Mouse (Mus musculus) cerebellum, adult (tissue): ENCODE results near the gene Calm3.
A peak's percentile ranks its signal among the peaks of the same experiment; 100 is the strongest.

Source experiments
- ATAC-seq: cut with Nextera tagmentation; 2 replicates; pipeline ENCODE4 v1.9.2; 2017; ENCODE audit warnings: mild to moderate bottlenecking, moderate library complexity, mixed read lengths; ENCODE audit not compliant: insufficient number of reproducible peaks, low FRiP score, low TSS enrichment

Calm3 gene

GRCm38 (mm10) chr7:16944061-16944807 is 20.3 kb upstream of the Calm3 start, which contains the start of gene Pnmal2:
Pnmal2 (plus strand) TSS chr7:16944682.
- peak; percentile 78; the same call in 1 of the 2 replicates for ATAC-seq

- ATAC-seq: no peak
Observed at GRCm38 (mm10) chr7:16942861-16943260, 18.9 kb upstream of the Calm3 start.

- ATAC-seq: no peak
Observed at GRCm38 (mm10) chr7:16940292-16940691, 16.4 kb upstream of the Calm3 start.

- no peak; the same call in 1 of the 2 replicates for ATAC-seq
Observed at GRCm38 (mm10) chr7:16938117-16938791, 14.3 kb upstream of the Calm3 start.

GRCm38 (mm10) chr7:16937312-16937711 is 13.4 kb upstream of the Calm3 start:
- ATAC-seq: no peak

- no peak; the same call in 1 of the 2 replicates for ATAC-seq
Observed at GRCm38 (mm10) chr7:16932704-16933577, 9.0 kb upstream of the Calm3 start.

- peak; percentile 76; the same call in 1 of the 2 replicates for ATAC-seq
Observed at GRCm38 (mm10) chr7:16931968-16932627, 8.2 kb upstream of the Calm3 start.

- 0 out of 2 replicates have a peak, but pooled peaks have one; percentile 38 for ATAC-seq
Observed at GRCm38 (mm10) chr7:16930850-16931249, 6.9 kb upstream of the Calm3 start.

GRCm38 (mm10) chr7:16928341-16928740 is 4.4 kb upstream of the Calm3 start:
- ATAC-seq: no peak

- peak; percentile 32; the same call in 1 of the 2 replicates for ATAC-seq
Observed at GRCm38 (mm10) chr7:16923283-16924036, 454 bp downstream of the Calm3 start.

GRCm38 (mm10) chr7:16922360-16922973 is 1.4 kb downstream of the Calm3 start:
- no peak for ATAC-seq

- no peak for ATAC-seq
Observed at GRCm38 (mm10) chr7:16921881-16922335, 2.0 kb downstream of the Calm3 start.

GRCm38 (mm10) chr7:16920818-16921791 is 2.8 kb downstream of the Calm3 start:
- ATAC-seq: no peak

- ATAC-seq: no peak
Observed at GRCm38 (mm10) chr7:16920150-16920579, 3.7 kb downstream of the Calm3 start.

GRCm38 (mm10) chr7:16919395-16920149 is 4.3 kb downstream of the Calm3 start:
- no peak for ATAC-seq

GRCm38 (mm10) chr7:16918670-16919069 is 5.2 kb downstream of the Calm3 start:
- no peak for ATAC-seq

GRCm38 (mm10) chr7:16918014-16918413 is 5.9 kb downstream of the Calm3 start:
- no peak for ATAC-seq
